Mouse (Mus musculus) spleen, postnatal 36 days (tissue): ENCODE data around the gene Zfp853.

Source experiments
- DNase-seq, 2 experiments: peaks; one replicate each; pipeline ENCODE4 v3.0.0; 2022; ENCODE audit warnings: low spot score in 2 of 2, mixed read lengths in 1 of 2

The Zfp853 gene

DNA sequence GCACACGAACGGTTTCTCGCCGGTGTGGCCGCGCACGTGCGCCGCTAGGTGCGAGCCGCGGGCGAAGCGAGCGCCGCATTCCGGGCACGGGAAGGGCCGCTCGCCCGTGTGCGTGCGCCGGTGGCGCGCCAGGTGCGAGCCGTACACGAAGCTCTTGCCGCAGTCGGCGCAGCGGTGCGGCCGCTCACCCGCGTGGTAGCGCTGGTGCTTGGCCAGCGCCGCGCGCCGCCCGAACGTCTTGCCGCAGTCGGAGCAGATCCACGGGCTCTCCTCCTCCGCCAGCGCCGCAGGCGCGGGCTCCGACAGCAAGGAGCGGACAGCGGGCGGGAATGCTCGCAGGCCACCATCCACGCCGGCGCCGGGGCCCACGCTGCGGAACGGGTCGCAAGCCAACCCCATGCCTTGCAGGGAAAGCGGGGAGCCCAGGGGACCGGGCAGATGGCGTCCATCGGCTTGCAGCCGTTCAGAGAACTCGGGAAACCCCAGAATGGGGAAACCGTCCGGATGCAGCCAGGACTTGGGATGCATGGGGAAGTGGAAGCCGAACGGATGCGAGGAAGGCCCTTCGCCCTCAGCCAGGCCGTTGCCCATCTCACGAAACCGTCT lies 39.4 kb downstream of the Zfp853 start:
- DNase-seq, result no peak

DNA sequence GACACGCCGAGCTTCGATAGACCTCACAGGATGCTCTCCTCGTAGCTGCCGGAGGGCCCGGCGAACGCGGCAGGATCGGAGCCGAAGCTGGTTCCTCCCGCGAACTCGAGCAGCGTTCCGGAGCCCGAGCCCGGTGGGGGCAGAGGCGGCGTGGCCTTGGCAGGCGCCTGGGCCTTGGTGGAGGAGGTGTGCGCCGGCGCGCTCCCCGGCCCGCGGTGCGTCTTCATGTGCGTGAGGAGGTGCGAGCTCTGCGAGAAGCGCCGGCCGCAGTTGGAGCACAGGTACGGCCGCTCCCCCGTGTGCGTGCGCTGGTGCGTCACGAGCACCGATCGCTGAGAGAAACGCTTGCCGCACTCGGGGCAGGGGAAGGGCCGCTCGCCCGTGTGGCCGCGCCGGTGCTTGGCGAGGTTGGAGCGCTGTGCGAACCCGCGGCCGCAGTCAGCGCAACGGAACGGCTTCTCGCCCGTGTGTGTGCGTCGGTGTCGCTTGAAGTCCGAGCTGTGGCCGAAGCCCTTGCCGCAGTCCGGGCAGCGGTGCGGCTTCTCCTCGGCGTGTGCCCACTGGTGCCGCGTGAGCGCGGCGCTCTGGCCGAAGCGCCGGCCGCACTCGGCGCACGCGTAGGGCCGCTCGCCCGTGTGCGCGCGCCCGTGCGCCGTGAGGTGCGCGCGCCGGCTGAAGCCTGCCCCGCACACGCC lies 40.1 kb downstream of the Zfp853 start:
- no peak for DNase-seq

DNA sequence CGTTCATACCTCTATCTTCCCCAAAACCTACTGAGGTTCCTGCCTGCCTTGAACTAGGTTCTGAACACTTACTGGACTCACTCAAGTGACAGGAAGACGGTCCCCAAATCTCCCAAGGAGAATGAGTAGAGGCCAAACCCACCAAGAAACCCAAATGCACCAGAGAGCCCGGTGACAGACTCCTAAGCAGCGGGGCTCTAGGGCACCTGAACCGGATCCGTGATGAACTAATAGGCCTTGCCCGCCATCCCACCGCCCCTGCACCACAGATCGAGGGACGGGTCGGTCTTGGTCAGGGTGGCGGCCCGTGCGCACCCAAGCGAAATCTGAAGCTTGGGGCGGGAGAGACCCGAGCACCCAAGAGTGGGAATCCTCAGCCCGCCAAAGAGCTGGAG lies 40.6 kb downstream of the Zfp853 start:
- DNase-seq, result no peak

DNA sequence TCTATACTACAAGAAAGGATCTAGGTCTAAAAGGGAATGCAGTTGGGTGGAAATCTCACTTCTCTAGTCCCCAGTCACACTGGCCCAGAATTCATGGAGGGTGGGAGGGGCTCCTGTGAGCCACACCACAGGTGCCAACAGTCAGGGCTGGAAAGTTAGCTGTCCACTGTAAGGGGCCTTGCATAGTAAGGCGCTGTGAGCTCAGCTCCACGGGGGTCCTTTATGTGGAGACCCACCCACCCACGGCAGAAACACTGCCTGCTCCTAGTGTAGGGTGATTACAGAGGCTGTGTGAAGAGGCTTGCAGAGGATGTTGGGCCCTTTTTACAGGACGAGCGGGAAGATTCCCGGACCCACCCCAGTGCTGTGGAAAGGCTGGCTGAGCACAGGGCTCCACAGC lies 41.4 kb downstream of the Zfp853 start:
- no peak for DNase-seq

DNA sequence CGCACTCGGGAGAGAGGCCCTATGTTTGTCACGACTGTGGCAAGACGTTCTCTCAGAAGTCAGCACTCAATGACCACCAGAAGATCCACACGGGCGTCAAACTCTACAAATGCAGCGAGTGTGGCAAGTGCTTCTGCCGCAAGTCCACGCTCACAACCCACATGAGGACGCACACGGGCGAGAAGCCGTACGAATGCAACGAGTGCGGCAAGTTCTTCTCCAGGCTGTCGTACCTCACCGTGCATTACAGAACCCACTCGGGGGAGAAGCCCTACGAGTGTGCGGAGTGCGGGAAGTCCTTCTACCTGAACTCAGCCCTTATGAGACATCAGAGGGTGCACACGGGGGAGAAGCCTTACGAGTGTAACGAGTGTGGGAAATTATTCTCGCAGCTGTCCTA lies 48.5 kb downstream of the Zfp853 start:
- no peak for DNase-seq
